Mouse (Mus musculus): ENCODE results near the gene Wdr46.

GRCm38 (mm10) chr17:33968489-33968888, 28.0 kb downstream of the Wdr46 start:
- TF ChIP-seq GATA1 (IDR thresholded peaks at IDR 0.05; ENCODE audit: borderline replicate concordance, low read length) (no peak), FLI1 (IDR thresholded peaks at IDR 0.05; ENCODE audit: low read length) (no peak)
